Mouse (Mus musculus): Measurements from ENCODE around the gene Gm6169.

- TF ChIP-seq CTCF (IDR thresholded peaks at IDR 0.05; ENCODE audit: control insufficient read depth, insufficient read depth, low read length) (no peak), POLR2A (IDR thresholded peaks at IDR 0.05; ENCODE audit: borderline replicate concordance, control insufficient read depth, low read depth, low read length) (no peak)
These were observed 36.9 kb downstream of the Gm6169 start for GRCm38 (mm10) chr13:97062151-97062550.
